Mouse (Mus musculus) bone marrow macrophage, adult 2 months (primary cell): ENCODE measurements around the gene Lama1. TPM values are rescaled to one million over a fixed set of nuclear protein-coding genes. Genes with fewer than 3 reads are reported as not detected.

Source experiments
- H3K27ac ChIP-seq: 2 replicates; pipeline ENCODE4 v1.5.1; 2012; ENCODE audit warnings: low read depth, low read length; ENCODE audit not compliant: insufficient read depth
- H3K4me1 ChIP-seq: 2 replicates; pipeline ENCODE4 v1.6.1; 2012; ENCODE audit warnings: low read length; ENCODE audit not compliant: control insufficient read depth, insufficient read depth
- H3K4me3 ChIP-seq: 2 replicates; pipeline ENCODE4 v1.5.1; 2012; ENCODE audit warnings: mild to moderate bottlenecking, low read length, moderate library complexity; ENCODE audit not compliant: insufficient read depth
- CTCF ChIP-seq: IDR thresholded peaks from 2 replicates; pipeline ENCODE4 v1.5.1; 2012; ENCODE audit warnings: low read depth, mild to moderate bottlenecking, low read length, moderate library complexity
- POLR2A ChIP-seq: IDR thresholded peaks from 2 replicates; pipeline ENCODE4 v1.6.1; 2012; ENCODE audit warnings: mild to moderate bottlenecking, low read depth, low read length, borderline replicate concordance
- polyA plus RNA-seq: library from polyadenylated mRNA; stranded (reverse); fragments of >200 nt; gene quantifications from 2 replicates; pipeline ENCODE4 v1.2.4, GENCODE M21; 2012; ENCODE audit not compliant: missing spikeins, insufficient read depth, insufficient read length

Lama1 gene
- polyA plus RNA-seq, 1 experiment = not detected

DNA sequence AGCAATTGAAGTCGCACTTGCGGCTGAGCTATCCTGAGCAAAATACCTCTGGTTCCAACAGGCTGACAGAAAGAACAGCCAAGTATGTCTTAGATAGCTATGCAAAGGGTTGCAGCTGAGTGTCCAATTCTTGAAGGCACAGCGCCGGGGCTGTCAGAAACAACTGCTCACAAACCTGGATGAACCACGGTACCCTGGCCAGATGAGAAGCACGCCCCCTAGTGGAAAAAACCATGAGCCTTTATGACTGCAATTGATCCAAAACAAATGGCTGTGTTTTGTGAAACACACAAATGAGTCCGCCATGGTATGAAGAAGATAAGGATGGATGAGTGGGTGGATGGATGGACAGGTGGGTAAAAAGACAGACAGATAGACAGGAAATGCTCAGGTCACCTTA is 15.9 kb downstream of the Lama1 start:
- Histone ChIP-seq H3K4me1 (no peaks in the 10 kb centered on the region), H3K27ac (no peak overlapping the region), H3K4me3 (no peak overlapping the region)
- no peak for TF ChIP-seq CTCF
- TF ChIP-seq POLR2A = no peak

DNA sequence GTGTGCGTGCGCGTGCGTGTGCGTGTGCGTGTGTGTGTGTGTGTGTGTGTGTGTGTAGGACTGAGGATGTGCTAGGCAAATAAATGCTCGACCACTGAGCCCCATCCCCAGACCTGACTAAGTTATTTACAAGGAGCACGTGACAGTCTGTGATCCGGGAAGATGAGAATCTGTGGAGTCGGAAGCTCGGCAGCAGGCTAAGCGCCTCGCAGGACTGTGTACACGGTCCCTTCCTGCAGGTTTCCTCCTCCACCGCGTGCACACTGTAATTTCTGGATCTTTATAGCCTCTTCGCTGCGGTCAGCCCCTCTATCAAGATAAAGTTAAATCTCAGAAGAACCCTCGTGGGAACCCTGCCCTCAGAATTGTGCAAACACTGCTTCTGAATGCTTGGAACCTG is 18.4 kb downstream of the Lama1 start:
- Histone ChIP-seq H3K27ac (no peak overlapping the region), H3K4me1 (no peaks in the 10 kb centered on the region), H3K4me3 (no peak overlapping the region)
- no peak for TF ChIP-seq POLR2A
- no peak for TF ChIP-seq CTCF

DNA sequence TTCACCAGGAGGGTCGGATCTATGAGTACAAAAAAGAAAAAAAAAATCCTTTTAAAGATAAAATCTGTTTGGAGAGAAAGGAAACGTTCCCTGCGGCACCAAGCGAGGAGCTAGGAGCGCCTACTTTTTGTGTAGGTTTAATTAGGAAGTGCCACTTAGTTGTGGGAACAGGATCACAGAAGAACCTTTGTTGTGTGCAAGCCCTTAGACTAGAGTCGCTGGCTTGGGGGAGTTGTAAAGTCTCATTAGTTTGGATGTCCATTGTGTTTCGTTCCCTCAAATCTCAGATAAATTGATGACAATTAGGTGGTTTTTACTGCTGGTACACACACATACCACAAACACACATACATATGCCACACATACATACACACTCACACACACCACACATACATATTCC is 25.0 kb downstream of the Lama1 start:
- H3K4me1 ChIP-seq = no peaks in the 10 kb centered on the region
- H3K27ac ChIP-seq = no peak overlapping the region
- no peak overlapping the region for H3K4me3 ChIP-seq
- TF ChIP-seq POLR2A (no peak), CTCF (no peak)

DNA sequence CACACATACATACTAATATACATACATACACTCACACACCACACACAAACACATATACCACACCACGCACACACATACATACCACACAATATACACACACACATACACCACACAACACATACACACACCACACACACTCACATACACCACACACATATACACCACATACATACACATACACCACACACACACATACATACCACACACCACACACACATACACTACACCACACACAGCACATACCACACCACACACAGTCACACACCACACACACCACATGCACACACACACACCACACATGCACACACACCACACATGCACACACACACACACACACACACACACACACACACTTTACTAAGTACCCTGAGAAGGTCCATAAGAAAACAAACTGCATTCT is 25.5 kb downstream of the Lama1 start:
- H3K4me3 ChIP-seq = no peak overlapping the region
- no peak overlapping the region for H3K27ac ChIP-seq
- TF ChIP-seq POLR2A (no peak), CTCF (no peak)
- no peaks in the 10 kb centered on the region for H3K4me1 ChIP-seq

DNA sequence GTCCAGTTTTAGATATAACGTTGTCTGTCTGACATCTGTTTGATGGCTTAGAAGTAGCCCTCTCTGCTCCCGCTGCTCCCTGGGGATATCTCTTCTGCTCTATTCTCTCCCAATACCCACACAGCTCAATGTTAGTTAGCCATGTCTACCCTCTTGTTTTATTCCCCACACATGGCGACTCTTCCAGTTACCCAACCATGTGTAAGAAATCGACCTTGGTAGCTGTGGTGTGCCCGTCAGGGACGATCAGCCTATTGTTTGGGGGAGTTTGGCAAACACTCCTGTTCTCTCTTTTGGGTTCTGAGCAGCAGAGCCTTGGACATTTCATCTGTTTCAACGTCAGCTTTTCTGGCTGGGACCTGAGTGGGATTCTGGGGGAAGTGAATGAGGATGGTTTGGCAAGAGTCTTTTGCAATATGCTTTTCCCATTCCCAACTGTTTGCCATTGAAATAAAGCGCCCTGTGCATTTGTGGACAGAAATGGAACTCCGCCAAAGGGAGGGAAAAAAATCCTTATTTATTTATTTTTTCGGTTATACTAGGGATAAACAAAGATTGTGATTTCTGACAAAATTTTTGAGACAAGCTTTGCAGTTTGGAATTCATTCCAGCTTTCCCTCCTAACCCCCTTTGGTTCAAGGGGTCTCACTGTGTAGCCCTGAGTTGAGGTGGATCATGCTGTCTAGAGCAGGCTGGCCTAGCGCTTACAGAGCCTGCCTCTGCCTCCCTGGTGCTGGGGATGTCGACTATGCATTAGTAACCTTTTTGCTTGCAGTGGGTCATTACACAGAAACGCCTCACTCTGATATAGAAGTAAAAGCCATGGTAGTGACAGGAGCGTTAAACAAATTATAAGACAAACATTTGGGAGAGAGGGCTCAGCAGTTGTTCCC is 26.4 kb downstream of the Lama1 start:
- H3K4me1 ChIP-seq = no peaks in the 10 kb centered on the region
- TF ChIP-seq POLR2A (no peak), CTCF (no peak)
- H3K4me3 ChIP-seq = no peak overlapping the region
- no peak overlapping the region for H3K27ac ChIP-seq

DNA sequence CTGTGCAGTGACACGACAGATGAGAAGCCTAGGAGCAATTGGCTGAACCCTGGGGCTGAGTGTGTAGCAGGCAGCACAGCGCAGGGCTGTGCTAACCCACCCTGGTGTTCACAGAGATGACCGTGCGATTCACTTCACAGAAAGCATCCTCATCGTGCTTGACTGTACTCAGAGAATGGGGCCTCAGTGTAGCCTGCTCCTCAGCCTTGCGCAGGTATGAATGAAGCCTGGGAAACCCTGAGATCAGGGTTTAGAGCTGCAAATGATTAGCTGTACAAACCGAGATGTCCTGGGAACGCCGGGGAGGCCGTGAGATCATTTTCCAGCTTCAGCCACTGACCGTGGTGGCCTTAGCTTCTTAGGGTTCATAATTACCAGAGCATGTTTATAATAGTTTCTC is 29.5 kb downstream of the Lama1 start:
- H3K4me3 ChIP-seq = no peak overlapping the region
- TF ChIP-seq CTCF (no peak), POLR2A (no peak)
- H3K27ac ChIP-seq = no peak overlapping the region
- no peaks in the 10 kb centered on the region for H3K4me1 ChIP-seq

DNA sequence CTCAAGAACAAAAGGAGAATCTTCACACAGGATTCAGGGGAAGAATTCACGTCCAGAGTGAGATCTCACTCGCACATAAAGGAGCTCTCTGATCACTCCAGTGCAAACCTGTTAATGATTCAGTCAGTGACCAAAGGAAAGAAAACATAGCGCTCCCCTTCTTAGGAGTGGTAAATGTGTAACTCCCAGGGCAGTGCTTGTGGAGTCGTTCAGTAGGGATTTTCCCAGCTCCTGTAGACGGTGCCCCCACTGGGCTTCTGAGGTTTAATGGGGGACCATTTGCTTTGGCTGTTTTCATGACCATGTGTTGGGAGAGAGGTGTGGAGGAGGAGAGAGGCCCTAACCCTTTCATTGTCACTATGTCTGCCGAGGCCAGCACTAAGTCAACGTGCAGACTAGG is 31.7 kb downstream of the Lama1 start:
- no peaks in the 10 kb centered on the region for H3K4me1 ChIP-seq
- no peak overlapping the region for H3K4me3 ChIP-seq
- no peak for TF ChIP-seq POLR2A
- no peak for TF ChIP-seq CTCF
- no peak overlapping the region for H3K27ac ChIP-seq

DNA sequence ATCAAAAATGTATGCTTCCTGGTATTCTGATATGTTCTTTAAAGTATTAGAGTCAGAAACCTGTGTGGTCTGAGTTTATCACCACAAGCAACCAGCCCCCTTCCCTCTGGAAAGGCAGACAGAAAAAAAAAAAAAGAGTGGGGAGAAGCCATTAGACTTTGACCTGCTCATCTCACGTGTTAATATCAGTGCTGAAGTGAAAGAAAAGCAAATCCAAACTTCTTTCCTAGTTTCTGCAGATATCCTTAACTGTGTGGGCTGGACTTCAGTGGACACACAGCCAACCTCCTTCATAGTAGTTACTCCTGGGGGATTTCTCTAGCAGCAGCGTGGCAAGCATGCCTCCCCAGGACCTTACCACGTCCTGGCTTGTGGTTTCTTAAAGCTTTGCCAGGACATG is 34.0 kb downstream of the Lama1 start:
- no peak overlapping the region for H3K4me3 ChIP-seq
- TF ChIP-seq POLR2A = no peak
- no peak for TF ChIP-seq CTCF
- no peak overlapping the region for H3K27ac ChIP-seq
- no peaks in the 10 kb centered on the region for H3K4me1 ChIP-seq

DNA sequence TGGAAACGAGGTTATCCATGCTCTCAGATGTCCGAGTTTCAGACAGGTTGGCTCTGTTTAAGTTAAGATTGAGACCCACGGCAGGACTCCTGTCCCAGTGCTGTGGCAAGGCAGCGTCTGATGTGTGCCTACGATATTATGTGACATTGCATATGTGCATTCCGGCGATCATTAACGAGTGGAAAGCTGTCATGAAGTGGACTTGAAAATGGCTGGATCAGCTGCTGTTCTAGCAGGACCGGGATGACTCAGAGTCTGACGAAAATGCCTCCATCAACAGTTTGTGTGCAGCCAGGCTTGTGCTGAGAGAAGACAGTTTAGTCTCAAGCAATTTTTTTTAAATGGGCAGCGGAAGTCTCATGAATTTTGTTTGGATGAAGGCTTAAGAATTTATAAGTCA is 34.9 kb downstream of the Lama1 start:
- Histone ChIP-seq H3K4me3 (no peak overlapping the region), H3K4me1 (no peaks in the 10 kb centered on the region), H3K27ac (no peak overlapping the region)
- no peak for TF ChIP-seq CTCF
- TF ChIP-seq POLR2A = no peak

DNA sequence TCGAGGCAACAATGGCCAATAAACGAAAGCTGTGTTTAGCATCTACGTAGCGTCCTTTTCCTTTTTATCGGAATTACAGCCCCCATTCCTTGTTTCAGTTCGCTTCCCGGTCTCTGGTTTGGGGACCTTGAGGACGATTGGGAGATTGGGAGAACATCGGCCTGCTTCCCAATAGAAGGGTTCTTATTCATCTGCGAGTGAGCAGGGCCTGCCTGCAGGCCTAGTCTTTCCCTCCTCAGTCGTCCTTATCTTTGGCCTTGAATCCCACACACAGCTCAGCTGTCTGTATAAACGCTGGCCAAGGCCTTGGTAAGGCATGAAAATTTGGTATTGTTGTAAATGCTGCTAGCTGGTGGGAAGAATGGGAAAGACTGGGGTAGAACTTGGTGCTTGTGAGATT is 36.5 kb downstream of the Lama1 start:
- TF ChIP-seq POLR2A (no peak), CTCF (no peak)
- Histone ChIP-seq H3K4me1 (no peaks in the 10 kb centered on the region), H3K4me3 (no peak overlapping the region), H3K27ac (no peak overlapping the region)
